Mouse (Mus musculus): ENCODE measurements around the gene Slc4a7. TPM values are rescaled to one million over a fixed set of nuclear protein-coding genes. Genes with fewer than 3 reads are reported as not detected.

Gene Slc4a7
- polyA plus RNA-seq, 1 experiment = 15.6 TPM

- Histone ChIP-seq H3K4me2 (ENCODE audit: low read depth) (no peak overlapping the region), H3K4me3 (no peak overlapping the region), H3ac (ENCODE audit: control insufficient read depth, insufficient read length) (no peak overlapping the region), H3K79me2 (ENCODE audit: control insufficient read depth, insufficient read depth) (no peaks in the 10 kb centered on the region), H3K27me3 (ENCODE audit: control insufficient read depth, insufficient read depth, insufficient read length) (no peaks in the 10 kb centered on the region), H3K36me3 (ENCODE audit: control insufficient read depth, insufficient read depth) (no peaks in the 10 kb centered on the region)
- TF ChIP-seq MYOD1 (IDR thresholded peaks at IDR 0.05; ENCODE audit: control insufficient read depth in 1 of 3, insufficient read length in 2 of 3, low read depth in 2 of 3) = peak in 1 of 3 experiments; percentile 14
- TF ChIP-seq USF1 (IDR thresholded peaks at IDR 0.05; ENCODE audit: low read depth) = no peak
- peak in 1 of 3 experiments; percentile 49 for TF ChIP-seq MYOG (IDR thresholded peaks at IDR 0.05; ENCODE audit: control insufficient read depth in 1 of 3, insufficient read depth in 1 of 3, insufficient read length in 2 of 3, low read depth in 2 of 3)
These were observed 135.5 kb downstream of the Slc4a7 start for GRCm38 (mm10) chr14:14837627-14838026.

GRCm38 (mm10) chr14:14838109-14838508, 136.0 kb downstream of the Slc4a7 start:
- Histone ChIP-seq H3K4me2 (ENCODE audit: low read depth) (no peak overlapping the region), H3K4me3 (no peak overlapping the region), H3ac (ENCODE audit: control insufficient read depth, insufficient read length) (no peak overlapping the region), H3K27me3 (ENCODE audit: control insufficient read depth, insufficient read depth, insufficient read length) (no peaks in the 10 kb centered on the region), H3K36me3 (ENCODE audit: control insufficient read depth, insufficient read depth) (no peaks in the 10 kb centered on the region), H3K79me2 (ENCODE audit: control insufficient read depth, insufficient read depth) (no peaks in the 10 kb centered on the region)
- no peak for TF ChIP-seq E2F4 (IDR thresholded peaks at IDR 0.05; ENCODE audit: insufficient read depth)
- no peak for TF ChIP-seq SRF (IDR thresholded peaks at IDR 0.05; ENCODE audit: control insufficient read depth, insufficient read length, low read depth)
- TF ChIP-seq TCF3 (IDR thresholded peaks at IDR 0.05; ENCODE audit: insufficient read length, low read depth) = no peak
- no peak for TF ChIP-seq REST (IDR thresholded peaks at IDR 0.05; ENCODE audit: insufficient read depth, insufficient read length)
- no peak for TF ChIP-seq TCF12 (IDR thresholded peaks at IDR 0.05; ENCODE audit: insufficient read depth, poor library complexity, severe bottlenecking)
- TF ChIP-seq CEBPB (IDR thresholded peaks at IDR 0.05; ENCODE audit: insufficient read depth, poor library complexity, severe bottlenecking) = no peak
- no peak for TF ChIP-seq USF1 (IDR thresholded peaks at IDR 0.05; ENCODE audit: low read depth)
- no peak for TF ChIP-seq MAX (IDR thresholded peaks at IDR 0.05; ENCODE audit: low read depth)
- no peak for TF ChIP-seq POLR2AphosphoS2 (IDR thresholded peaks at IDR 0.05; ENCODE audit: insufficient read length, low read depth)
- no peak for TF ChIP-seq POLR2A (IDR thresholded peaks at IDR 0.05; ENCODE audit: insufficient read length, low read depth)
- TF ChIP-seq MYOD1 (IDR thresholded peaks at IDR 0.05; ENCODE audit: control insufficient read depth in 1 of 3, insufficient read length in 2 of 3, low read depth in 2 of 3) = no peak
- TF ChIP-seq MYOG (IDR thresholded peaks at IDR 0.05; ENCODE audit: control insufficient read depth in 1 of 3, insufficient read depth in 1 of 3, insufficient read length in 2 of 3, low read depth in 2 of 3) = no peak

DNA sequence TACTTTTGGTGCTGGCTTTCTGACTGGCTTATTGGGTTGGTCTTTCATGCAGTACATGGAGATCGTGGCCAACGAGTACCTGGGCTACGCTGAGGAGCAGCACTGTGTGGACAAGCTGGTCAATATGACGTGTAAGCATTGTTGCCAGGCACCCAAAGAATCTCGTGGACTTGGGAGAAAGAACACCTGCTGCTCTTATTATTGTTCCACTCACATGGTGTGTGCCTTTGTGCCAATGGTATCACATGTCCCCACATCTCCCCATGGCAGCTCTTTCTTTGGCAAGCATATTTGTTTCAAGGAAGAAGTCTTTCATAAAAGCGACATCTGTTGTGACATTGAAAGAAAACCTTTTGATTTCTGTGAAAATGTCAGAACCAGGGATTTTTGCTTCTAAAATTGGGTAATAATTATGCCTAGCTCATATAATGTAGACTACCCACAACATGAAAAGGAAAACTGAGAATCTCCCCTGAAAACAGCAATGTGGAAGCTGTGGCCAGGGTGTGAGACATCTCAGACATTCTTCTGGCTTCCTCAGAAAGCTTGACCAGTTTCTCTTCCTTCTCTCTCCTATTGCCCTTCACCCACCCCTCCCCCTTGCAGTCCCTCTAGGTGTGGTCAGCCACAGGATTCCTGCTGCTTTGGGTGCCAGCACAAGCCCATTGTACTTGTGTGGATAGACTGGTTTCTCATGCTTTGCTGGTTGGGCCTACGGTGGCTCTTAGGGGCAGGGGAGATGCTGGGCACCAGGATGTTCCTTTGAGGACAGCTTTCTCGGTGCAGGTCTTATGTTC, 140.9 kb downstream of the Slc4a7 start:
- Histone ChIP-seq H3K36me3 (ENCODE audit: control insufficient read depth, insufficient read depth) (no peaks in the 10 kb centered on the region), H3K4me2 (ENCODE audit: low read depth) (peak overlapping the region; percentile 44), H3ac (ENCODE audit: control insufficient read depth, insufficient read length) (no peak overlapping the region), H3K27me3 (ENCODE audit: control insufficient read depth, insufficient read depth, insufficient read length) (no peaks in the 10 kb centered on the region), H3K79me2 (ENCODE audit: control insufficient read depth, insufficient read depth) (no peaks in the 10 kb centered on the region), H3K4me3 (no peak overlapping the region)
- no peak for TF ChIP-seq MAX (IDR thresholded peaks at IDR 0.05; ENCODE audit: low read depth)
- TF ChIP-seq TCF3 (IDR thresholded peaks at IDR 0.05; ENCODE audit: insufficient read length, low read depth) = no peak
- peak in 2 of 3 experiments; percentile 28 to 62 for TF ChIP-seq MYOG (IDR thresholded peaks at IDR 0.05; ENCODE audit: control insufficient read depth in 1 of 3, insufficient read depth in 1 of 3, insufficient read length in 2 of 3, low read depth in 2 of 3)
- TF ChIP-seq TCF12 (IDR thresholded peaks at IDR 0.05; ENCODE audit: insufficient read depth, poor library complexity, severe bottlenecking) = peak; percentile 40
- TF ChIP-seq MYOD1 (IDR thresholded peaks at IDR 0.05; ENCODE audit: control insufficient read depth in 1 of 3, insufficient read length in 2 of 3, low read depth in 2 of 3) = peak in 2 of 3 experiments; percentile 63 to 73

Other genes starting within 250 kb of the Slc4a7 start
- gene Nek10, start 101.1 kb downstream of the Slc4a7 start, polyA plus RNA-seq (2012; fragmentation: generic; extraction: Trizol) = 0.10 TPM

Data from myocyte (in vitro differentiated cells).